Mouse (Mus musculus) liver, adult 2 months (tissue): ENCODE data around the gene Ecd.

Source experiments
- CTCF ChIP-seq: fragments of 200-500 bp; IDR thresholded peaks from 2 replicates; pipeline ENCODE4 v1.5.1; 2011; ENCODE audit warnings: low read depth, low read length, control low read depth
- POLR2A ChIP-seq: fragments of 200-500 bp; IDR thresholded peaks from 2 replicates; pipeline ENCODE4 v1.6.1; 2011; ENCODE audit warnings: low read length, control low read depth; ENCODE audit not compliant: insufficient read depth; ENCODE audit errors: extremely low read depth

- no peak for TF ChIP-seq CTCF
- TF ChIP-seq POLR2A: no peak
Observed at GRCm38 (mm10) chr14:20347441-20347990, 405 bp downstream of the Ecd start.
